In the genomic region with DNA sequence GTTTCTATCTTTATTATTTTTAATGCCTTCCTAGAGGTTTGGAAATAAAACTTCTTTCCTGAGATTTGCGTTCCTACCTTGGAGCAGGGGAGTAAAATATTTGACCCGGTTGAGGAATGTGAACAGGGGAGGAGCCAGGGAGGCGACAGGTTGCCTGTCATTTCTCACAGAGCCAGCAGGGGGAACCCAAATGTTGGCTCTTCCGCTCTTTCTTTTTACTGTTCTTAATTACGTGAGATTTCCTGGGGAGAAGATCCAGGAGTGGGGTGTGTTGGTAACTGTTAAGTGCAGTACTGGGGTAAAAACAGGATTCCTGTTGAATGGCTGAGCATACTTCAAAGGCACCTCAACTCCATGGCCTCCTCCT, we compare ENCODE assay signal across 10 mouse cellular contexts. TPM values are rescaled to one million over a fixed set of nuclear protein-coding genes. Genes with fewer than 3 reads are reported as not detected.
A peak's percentile ranks its signal among the peaks of the same experiment; 100 is the strongest.
DNase-seq lines count a peak whose midpoint lies in the region; ATAC-seq and TF ChIP-seq lines count a peak whose summit lies in the region.
"Had no signal": no experiment of that assay in that cellular context is flagged by ENCODE, and none has a peak within 500 bp of the region (broad histone marks: within the 10 kb centered on the region; RNA-seq: fewer than 3 reads in every experiment).

No protein-coding gene starts in this region.

- H3K36me3 ChIP-seq in heart, postnatal 0 days (replicated peaks; ENCODE audit: control insufficient read depth, insufficient read depth, low read length), result peaks cover 42% of the 10 kb centered on the region
- peaks cover 33% of the 10 kb centered on the region for H3K36me3 ChIP-seq in liver, adult 2 months (ENCODE audit: control insufficient read depth, insufficient read depth, low read length)

- no peaks in the 10 kb centered on the region for H3K4me1 ChIP-seq in heart, postnatal 0 days (ENCODE audit: control insufficient read depth, insufficient read depth)
- H3K4me1 ChIP-seq in liver, adult 2 months (ENCODE audit: control insufficient read depth, insufficient read depth, low read length), result peaks cover 45% of the 10 kb centered on the region

- no peaks in the 10 kb centered on the region for H3K79me2 ChIP-seq in liver, adult 2 months (ENCODE audit: control insufficient read depth, insufficient read depth, low read length)

- no peak overlapping the region for H3K27ac ChIP-seq in heart, postnatal 0 days (ENCODE audit: low read depth)
- peak overlapping the region; percentile 77 for H3K27ac ChIP-seq in liver, adult 2 months (replicated peaks; ENCODE audit: insufficient read depth, low read depth, low read length)

- peak; percentile 61 to 69 for DNase-seq in cerebellum, postnatal 10 days
- DNase-seq in urinary bladder, postnatal 14 days (ENCODE audit: low spot score), result peak; percentile 60
- no peak for DNase-seq in urinary bladder, postnatal 4 days (ENCODE audit: low spot score in 2 of 2)
- DNase-seq in heart, postnatal 0 days (ENCODE audit: low spot score), result peak; percentile 77
- DNase-seq in liver, adult 2 months (ENCODE audit: extremely low read depth, low read depth, low spot score), result peak; percentile 68
- DNase-seq in naive thymus-derived CD4-positive, alpha-beta T cell, adult 2 months (ENCODE audit: low read depth), result peak; percentile 75
- DNase-seq in frontal cortex, postnatal 25 days (ENCODE audit: low spot score in 2 of 2), result no peak

- H3K9ac ChIP-seq in heart, postnatal 0 days (replicated peaks; ENCODE audit: low read depth, low read length), result no peak overlapping the region
- H3K9ac ChIP-seq in liver, adult 2 months (ENCODE audit: low read depth, low read length), result no peak overlapping the region

- H3K4me2 ChIP-seq in heart, postnatal 0 days (ENCODE audit: low read depth, low read length), result no peak overlapping the region

- peak; percentile 51 for TF ChIP-seq CTCF in heart, postnatal 0 days (IDR thresholded peaks at IDR 0.05; ENCODE audit: low read depth)
- peak; percentile 72 for TF ChIP-seq CTCF in liver, adult 2 months (IDR thresholded peaks at IDR 0.05; ENCODE audit: low read depth, low read length)

- H3K9me3 ChIP-seq in heart, postnatal 0 days (replicated peaks; ENCODE audit: control insufficient read depth, low read length), result no peaks in the 10 kb centered on the region

- TF ChIP-seq EP300 in heart, postnatal 0 days (IDR thresholded peaks at IDR 0.05; ENCODE audit: low read depth), result no peak

- no peak for ATAC-seq in cerebellum, adult (ENCODE audit: insufficient number of reproducible peaks, low FRiP score, low TSS enrichment)
- peak; percentile 70 for ATAC-seq in heart, postnatal 0 days (ENCODE audit: insufficient read depth, low read depth)
- ATAC-seq: Patski had no signal

- 10% methylated on average over 5 of the region's 5 CpGs for WGBS in heart, postnatal 0 days
- WGBS in liver, adult 2 months, result 4% methylated on average over 5 of the region's 5 CpGs

- TF ChIP-seq POLR2A in liver, adult 2 months (IDR thresholded peaks at IDR 0.05; ENCODE audit: extremely low read depth, insufficient read depth, low read length), result no peak

- H3K27me3 ChIP-seq in heart, postnatal 0 days (ENCODE audit: control insufficient read depth, insufficient read depth, low read length), result no peaks in the 10 kb centered on the region
- H3K27me3 ChIP-seq in liver, adult 2 months (ENCODE audit: control insufficient read depth, insufficient read depth, low read length), result no peaks in the 10 kb centered on the region
- H3K27me3 ChIP-seq: Patski had no signal

- no peak overlapping the region for H3K4me3 ChIP-seq in heart, postnatal 0 days (ENCODE audit: low read depth, low read length)
- no peak overlapping the region for H3K4me3 ChIP-seq in liver, adult 2 months (ENCODE audit: insufficient read depth, low read depth, low read length)

RNA-seq across cellular contexts. Expression of gene Anxa9, which starts 10.9 kb away (rescaled TPM):
- total RNA-seq in heart, postnatal 0 days (2014; rRNA removed; ENCODE audit: low replicate concordance), result 0.11 and 0.15 TPM in 2 replicates
- polyA plus RNA-seq in heart, postnatal 0 days (2015; fragmentation: Nextera tagmentation; extraction: Ambion mirVana), result 0.49 and 0.67 TPM in 2 replicates
- 0.54 and 0.55 TPM in 2 replicates for total RNA-seq in liver, adult 2 months (2014; rRNA removed)
- 0.47 and 0.91 TPM in 2 replicates for polyA plus RNA-seq in liver, adult 2 months (2012; rRNA removed)

RNA-seq across cellular contexts. Expression of gene Prune1, which starts 14.2 kb away (rescaled TPM):
- total RNA-seq in heart, postnatal 0 days (2014; rRNA removed; ENCODE audit: low replicate concordance), result 28.6 and 35.6 TPM in 2 replicates
- polyA plus RNA-seq in heart, postnatal 0 days (2015; fragmentation: Nextera tagmentation; extraction: Ambion mirVana), result 22.5 and 23.0 TPM in 2 replicates
- 7.6 and 7.8 TPM in 2 replicates for total RNA-seq in liver, adult 2 months (2014; rRNA removed)
- 11.3 and 12.8 TPM in 2 replicates for polyA plus RNA-seq in liver, adult 2 months (2012; rRNA removed)

RNA-seq across cellular contexts. Expression of gene Mindy1, which starts 14.9 kb away (rescaled TPM):
- total RNA-seq in heart, postnatal 0 days (2014; rRNA removed; ENCODE audit: low replicate concordance), result 28.0 and 64.4 TPM in 2 replicates
- polyA plus RNA-seq in heart, postnatal 0 days (2015; fragmentation: Nextera tagmentation; extraction: Ambion mirVana), result 27.8 and 28.4 TPM in 2 replicates
- total RNA-seq in liver, adult 2 months (2014; rRNA removed), result 56.6 and 63.6 TPM in 2 replicates
- 122 and 137 TPM in 2 replicates for polyA plus RNA-seq in liver, adult 2 months (2012; rRNA removed)

RNA-seq across cellular contexts. Expression of gene Cers2, which starts 18.5 kb away (rescaled TPM):
- 108 and 126 TPM in 2 replicates for total RNA-seq in heart, postnatal 0 days (2014; rRNA removed; ENCODE audit: low replicate concordance)
- polyA plus RNA-seq in heart, postnatal 0 days (2015; fragmentation: Nextera tagmentation; extraction: Ambion mirVana), result 88.4 and 89.4 TPM in 2 replicates
- 283 and 284 TPM in 2 replicates for total RNA-seq in liver, adult 2 months (2014; rRNA removed)
- 266 and 271 TPM in 2 replicates for polyA plus RNA-seq in liver, adult 2 months (2012; rRNA removed)

RNA-seq across cellular contexts. Expression of gene Bnipl, which starts 45.1 kb away (rescaled TPM):
- total RNA-seq in heart, postnatal 0 days (2014; rRNA removed; ENCODE audit: low replicate concordance), result 3.9 TPM in 1 of 2 replicates, not detected in the other
- polyA plus RNA-seq in heart, postnatal 0 days (2015; fragmentation: Nextera tagmentation; extraction: Ambion mirVana), result not detected in 2 replicates
- 0.07 TPM in 1 of 2 replicates, not detected in the other for total RNA-seq in liver, adult 2 months (2014; rRNA removed)
- 0.16 TPM in 1 of 2 replicates, not detected in the other for polyA plus RNA-seq in liver, adult 2 months (2012; rRNA removed)
- total RNA-seq: heart, postnatal 36 days had no signal

Comparison
In these comparisons a context has a peak if more than half of its experiments do, and no peak if none do; other contexts are left out.
1. DNase-seq: peak in cerebellum, postnatal 10 days (2 of 2), urinary bladder, postnatal 14 days (single experiment), heart, postnatal 0 days (single experiment), liver, adult 2 months (single experiment) and naive thymus-derived CD4-positive, alpha-beta T cell, adult 2 months (single experiment); none in urinary bladder, postnatal 4 days (0 of 2) and frontal cortex, postnatal 25 days (0 of 2).